Comparison of ENCODE assay signal across 14 mouse cellular contexts in the genomic region with DNA sequence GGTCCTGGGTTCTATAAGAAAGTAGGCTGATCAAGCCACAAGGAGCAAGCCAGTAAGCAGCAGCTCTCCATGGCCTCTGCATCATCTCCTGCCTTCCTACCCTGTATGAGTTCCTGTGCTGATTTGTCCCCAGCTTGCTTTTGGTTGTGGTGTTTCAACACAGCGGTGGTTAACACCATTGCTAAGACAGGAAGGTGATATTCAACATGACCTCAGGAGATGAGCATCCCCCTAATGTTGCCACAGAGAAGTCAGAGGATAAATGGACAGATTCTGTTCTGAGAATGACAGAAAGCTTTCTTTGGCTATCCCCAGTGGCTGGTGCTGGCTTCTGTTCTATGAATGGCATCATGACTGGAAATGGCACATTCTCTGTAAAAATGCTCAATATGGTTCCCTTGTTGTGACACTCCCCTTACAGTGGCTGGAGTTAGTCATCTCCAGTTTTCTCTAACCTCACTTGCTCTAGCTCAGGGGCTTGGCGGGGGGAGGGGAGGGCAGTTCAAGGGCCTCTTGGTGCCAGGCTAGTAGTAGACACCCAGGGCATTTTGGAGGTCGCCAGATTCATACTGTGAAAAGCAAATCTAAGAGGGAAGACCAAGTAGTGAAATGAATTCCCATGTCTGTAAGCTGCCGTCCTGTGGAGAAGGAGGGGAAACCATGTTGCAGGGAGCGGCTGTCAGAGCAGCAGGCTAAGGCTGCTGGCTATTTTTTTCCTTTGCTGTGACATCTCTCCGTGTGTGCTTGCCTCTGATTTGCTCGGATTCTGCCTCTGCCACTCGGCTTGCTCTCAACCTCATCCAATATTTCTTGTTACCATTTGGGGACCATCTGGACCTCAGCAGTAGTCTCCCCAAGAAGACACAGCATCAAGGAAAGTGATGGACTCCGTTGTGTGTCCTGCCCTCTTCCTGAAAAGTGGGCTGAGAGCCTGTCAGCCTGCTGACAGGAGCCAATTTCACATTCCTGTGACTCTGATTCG.
DNase-seq lines count a peak whose midpoint lies in the region; ATAC-seq lines count a peak whose summit lies in the region.
"Had no signal": no experiment of that assay in that cellular context is flagged by ENCODE, and none has a peak within 500 bp of the region (broad histone marks: within the 10 kb centered on the region; RNA-seq: fewer than 3 reads in every experiment).

No protein-coding gene starts in this region.

- DNase-seq in heart, postnatal 4 days: peak; percentile 8
- DNase-seq in heart, adult 9 months (ENCODE audit: low spot score in 2 of 2): no peak
- peak; percentile 34 for DNase-seq in right cerebral cortex, postnatal 4 days
- no peak for DNase-seq in right cerebral cortex, postnatal 25 days
- DNase-seq in cerebellum, postnatal 36 days: peak; percentile 52 to 62
- DNase-seq in testis, postnatal 10 days (ENCODE audit: low spot score): no peak
- no peak for DNase-seq in urinary bladder, postnatal 25 days (ENCODE audit: low spot score)
- DNase-seq: adrenal gland, postnatal 14 days; heart, adult 2 months; kidney, postnatal 4 days; thymus, postnatal 36 days had no signal

- 67% methylated on average over 10 of the region's 10 CpGs for WGBS in kidney, embryonic 16.5 days

- no peak for ATAC-seq in kidney, embryonic 16.5 days (ENCODE audit: low FRiP score, low TSS enrichment)

- no peak overlapping the region for H3K9ac ChIP-seq in kidney, embryonic 16.5 days (replicated peaks; ENCODE audit: low read length)

- no peak overlapping the region for H3K4me2 ChIP-seq in kidney, embryonic 16.5 days (replicated peaks; ENCODE audit: low read depth, low read length)

- no peak overlapping the region for H3K4me3 ChIP-seq in kidney, embryonic 16.5 days (ENCODE audit: low read length)
- H3K4me3 ChIP-seq: embryonic facial prominence, embryonic 10.5 days; heart, adult 2 months had no signal

- H3K9me3 ChIP-seq in kidney, embryonic 16.5 days (ENCODE audit: low read length): no peaks in the 10 kb centered on the region
- H3K9me3 ChIP-seq: embryonic facial prominence, embryonic 10.5 days had no signal

- no peaks in the 10 kb centered on the region for H3K4me1 ChIP-seq in kidney, embryonic 16.5 days (ENCODE audit: insufficient read depth, low read length)
- H3K4me1 ChIP-seq: embryonic facial prominence, embryonic 10.5 days had no signal

- H3K36me3 ChIP-seq in kidney, embryonic 16.5 days (ENCODE audit: insufficient read depth, low read length): no peaks in the 10 kb centered on the region
- H3K36me3 ChIP-seq: embryonic facial prominence, embryonic 10.5 days had no signal

- no peaks in the 10 kb centered on the region for H3K27me3 ChIP-seq in kidney, embryonic 16.5 days (ENCODE audit: insufficient read depth, low read length)
- H3K27me3 ChIP-seq: CH12.LX had no signal

- no peak overlapping the region for H3K27ac ChIP-seq in kidney, embryonic 16.5 days (ENCODE audit: low read length)
- H3K27ac ChIP-seq: embryonic facial prominence, embryonic 10.5 days; heart, adult 2 months had no signal

Comparison
In these comparisons a context has a peak if more than half of its experiments do, and no peak if none do; other contexts are left out.
1. DNase-seq: peak in heart, postnatal 4 days (single experiment), right cerebral cortex, postnatal 4 days (single experiment) and cerebellum, postnatal 36 days (2 of 2); none in heart, adult 9 months (0 of 2), right cerebral cortex, postnatal 25 days (single experiment), testis, postnatal 10 days (single experiment) and urinary bladder, postnatal 25 days (single experiment).